Mouse (Mus musculus) hindbrain, embryonic 14.5 days (tissue): ENCODE measurements around the gene Rhobtb1. TPM values are rescaled to one million over a fixed set of nuclear protein-coding genes. Genes with fewer than 3 reads are reported as not detected.
A peak's percentile ranks its signal among the peaks of the same experiment; 100 is the strongest.

ENCODE experiments used
- ATAC-seq: fragments of 200-750 bp; cut with Nextera tagmentation; 2 replicates; pipeline ENCODE4 v1.8.0; 2017; ENCODE audit warnings: moderate number of reproducible peaks, mild to moderate bottlenecking, moderate TSS enrichment, moderate library complexity; ENCODE audit not compliant: low FRiP score
- DNase-seq: peaks from one replicate; pipeline ENCODE4 v3.0.0-alpha.2; 2015; ENCODE audit warnings: low spot score
- H3K27ac ChIP-seq: fragments of 300-500 bp; sonication (generic); 2 replicates; pipeline ENCODE4 v1.5.1; 2014; ENCODE audit warnings: mild to moderate bottlenecking, moderate library complexity
- H3K27me3 ChIP-seq: fragments of 300-500 bp; sonication (generic); 2 replicates; pipeline ENCODE4 v1.6.1; 2014; ENCODE audit warnings: mild to moderate bottlenecking, low read length, mixed read lengths; ENCODE audit not compliant: control insufficient read depth, insufficient read depth
- H3K36me3 ChIP-seq: fragments of 300-500 bp; sonication (generic); replicated peaks from 2 replicates; pipeline ENCODE4 v1.6.1; 2014; ENCODE audit not compliant: control insufficient read depth, insufficient read depth
- H3K4me1 ChIP-seq: fragments of 300-500 bp; sonication (generic); replicated peaks from 2 replicates; pipeline ENCODE4 v1.6.1; 2014; ENCODE audit warnings: antibody characterized with exemption, low read length, mixed read lengths; ENCODE audit not compliant: control insufficient read depth, insufficient read depth
- H3K4me2 ChIP-seq: fragments of 300-500 bp; sonication (generic); replicated peaks from 2 replicates; pipeline ENCODE4 v1.6.1; 2014; ENCODE audit warnings: mild to moderate bottlenecking, moderate library complexity
- H3K4me3 ChIP-seq: fragments of 300-500 bp; sonication (generic); replicated peaks from 2 replicates; pipeline ENCODE4 v1.5.1; 2014; ENCODE audit warnings: mild to moderate bottlenecking, low read length
- H3K9ac ChIP-seq: fragments of 300-500 bp; sonication (generic); 2 replicates; pipeline ENCODE4 v1.6.1; 2014
- H3K9me3 ChIP-seq: fragments of 300-500 bp; sonication (generic); 2 replicates; pipeline ENCODE4 v1.6.1; 2016; ENCODE audit warnings: low read length; ENCODE audit not compliant: control insufficient read depth
- WGBS: fragments of 180-500 bp; shearing (Covaris S2); extraction: QIAGEN DNeasy Blood & Tissue Kit; methylation state at CpG from one replicate; pipeline ENCODE4 v1.1.7; 2014; 5-methylcytosine and 5-hydroxymethylcytosine counted together
- polyA plus RNA-seq: library from polyadenylated mRNA; unstranded; fragments of >200 nt; fragmentation: Nextera tagmentation; extraction: Ambion mirVana; gene quantifications from 2 replicates; pipeline ENCODE4 v1.2.1, GENCODE M21; 2014

Rhobtb1 gene
- polyA plus RNA-seq, 1 experiment from 2014 or later = 19.8 TPM

DNA sequence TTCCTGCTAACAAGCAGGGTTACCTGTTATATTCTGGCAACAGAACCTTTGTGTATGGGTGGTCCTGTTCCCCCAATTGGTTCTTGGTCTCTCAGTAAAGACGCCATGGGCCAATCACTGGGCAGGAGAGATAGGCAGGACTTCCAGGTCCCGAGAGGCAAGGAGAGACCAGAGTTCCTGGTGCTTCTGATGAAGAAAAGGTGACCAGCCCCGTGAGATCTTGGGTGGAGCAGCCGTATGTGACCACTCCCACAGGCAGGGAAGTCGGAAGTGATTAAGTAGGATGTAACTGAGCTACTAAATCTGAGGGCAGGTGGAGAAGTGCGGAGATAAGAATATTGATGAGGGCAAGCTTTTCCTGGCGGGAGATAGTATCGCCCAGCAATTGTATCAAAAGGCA is 176.1 kb downstream of the Rhobtb1 start:
- H3K9me3 ChIP-seq = no peaks in the 10 kb centered on the region
- H3K4me2 ChIP-seq = no peak overlapping the region
- no peak overlapping the region for H3K9ac ChIP-seq
- H3K4me1 ChIP-seq = no peaks in the 10 kb centered on the region
- H3K27ac ChIP-seq = no peak overlapping the region
- DNase-seq = no peak
- no peaks in the 10 kb centered on the region for H3K36me3 ChIP-seq
- H3K4me3 ChIP-seq = no peak overlapping the region
- 69% methylated on average over 8 of the region's 8 CpGs for WGBS
- ATAC-seq = no peak
- H3K27me3 ChIP-seq = no peaks in the 10 kb centered on the region

DNA sequence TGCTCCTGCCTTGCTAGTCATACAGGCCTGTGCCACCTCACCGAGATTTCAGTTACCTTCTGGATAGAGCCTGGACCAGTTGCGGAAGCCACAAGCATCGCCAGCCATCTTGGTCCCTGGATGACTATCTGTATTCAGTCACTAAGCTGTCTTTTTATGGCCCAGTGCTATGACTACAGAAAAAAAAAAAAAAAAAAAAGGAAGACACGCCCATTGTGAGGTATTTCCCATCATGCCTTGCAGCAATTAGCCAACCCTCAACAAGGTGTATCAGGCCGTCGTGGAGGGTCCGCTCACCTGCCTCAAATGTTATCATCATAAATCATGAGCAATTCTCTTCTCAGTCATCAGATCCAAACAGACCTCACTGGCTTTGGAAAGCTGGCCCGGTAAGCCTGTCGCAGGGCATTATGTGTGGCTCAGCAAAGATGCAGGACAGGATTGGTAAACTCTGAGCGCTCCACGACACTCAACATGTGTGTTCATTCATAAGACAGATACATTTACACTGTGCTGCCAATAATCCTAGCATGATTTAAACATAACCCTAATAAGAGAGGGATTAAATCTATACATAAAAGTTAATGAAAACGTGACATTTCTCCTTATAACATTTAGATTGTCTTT is 176.9 kb downstream of the Rhobtb1 start:
- Histone ChIP-seq H3K36me3 (no peaks in the 10 kb centered on the region), H3K4me1 (no peaks in the 10 kb centered on the region), H3K27me3 (no peaks in the 10 kb centered on the region), H3K4me2 (no peak overlapping the region), H3K9ac (no peak overlapping the region), H3K4me3 (no peak overlapping the region), H3K27ac (no peak overlapping the region), H3K9me3 (no peaks in the 10 kb centered on the region)
- 91% methylated on average over 12 of the region's 12 CpGs for WGBS
- DNase-seq (no peak), ATAC-seq (no peak)

GRCm38 (mm10) chr10:69328656-69329046 is 177.4 kb downstream of the Rhobtb1 start:
- no peak overlapping the region for H3K9ac ChIP-seq
- H3K36me3 ChIP-seq = no peaks in the 10 kb centered on the region
- 57% methylated on average over 4 of the region's 4 CpGs for WGBS
- H3K27me3 ChIP-seq = no peaks in the 10 kb centered on the region
- no peak overlapping the region for H3K4me2 ChIP-seq
- no peaks in the 10 kb centered on the region for H3K9me3 ChIP-seq
- DNase-seq = no peak
- H3K4me1 ChIP-seq = no peaks in the 10 kb centered on the region
- no peak overlapping the region for H3K4me3 ChIP-seq
- H3K27ac ChIP-seq = no peak overlapping the region
- peak; percentile 58; the same call in 1 of the 2 replicates for ATAC-seq

- Histone ChIP-seq H3K36me3 (no peaks in the 10 kb centered on the region), H3K4me2 (no peak overlapping the region), H3K27me3 (no peaks in the 10 kb centered on the region), H3K27ac (no peak overlapping the region), H3K4me1 (no peaks in the 10 kb centered on the region), H3K4me3 (no peak overlapping the region), H3K9me3 (no peaks in the 10 kb centered on the region), H3K9ac (no peak overlapping the region)
- WGBS = 85% methylated on average over 6 of the region's 6 CpGs
- no peak for DNase-seq
- ATAC-seq = no peak
Measured at GRCm38 (mm10) chr10:69331231-69331630, 180.0 kb downstream of the Rhobtb1 start.

DNA sequence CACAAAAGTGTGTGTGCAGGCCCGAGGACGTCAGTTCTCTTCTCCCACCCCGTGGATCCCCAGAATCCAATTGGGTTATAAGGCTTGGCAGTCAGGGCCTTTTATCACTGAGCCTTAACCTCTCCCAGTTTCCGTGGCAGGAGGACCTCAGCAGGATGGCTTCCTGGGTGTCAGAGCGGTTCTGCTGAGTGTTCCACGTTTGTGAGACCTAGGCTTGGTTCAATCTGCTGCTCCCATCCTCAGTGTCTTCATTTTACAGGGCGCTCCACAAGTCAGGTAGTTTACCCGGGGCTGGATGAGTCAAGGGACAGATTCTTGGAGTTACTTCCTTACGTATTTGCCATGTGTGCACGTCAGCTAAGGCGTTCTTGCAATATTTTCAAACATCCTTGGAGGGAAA is 182.0 kb downstream of the Rhobtb1 start:
- no peak for DNase-seq
- Histone ChIP-seq H3K4me3 (no peak overlapping the region), H3K9ac (no peak overlapping the region), H3K27me3 (no peaks in the 10 kb centered on the region), H3K4me1 (no peaks in the 10 kb centered on the region), H3K36me3 (no peaks in the 10 kb centered on the region), H3K4me2 (no peak overlapping the region), H3K9me3 (no peaks in the 10 kb centered on the region), H3K27ac (no peak overlapping the region)
- WGBS = 94% methylated on average over 11 of the region's 11 CpGs
- ATAC-seq = no peak

- Histone ChIP-seq H3K9ac (no peak overlapping the region), H3K27ac (peak overlapping the region; percentile 51; the same call in 1 of the 2 replicates), H3K4me1 (no peaks in the 10 kb centered on the region), H3K4me2 (0 out of 2 replicates have a peak overlapping the region, but pooled peaks have one; percentile 3), H3K36me3 (no peaks in the 10 kb centered on the region), H3K9me3 (no peaks in the 10 kb centered on the region), H3K4me3 (no peak overlapping the region), H3K27me3 (no peaks in the 10 kb centered on the region)
- no peak for ATAC-seq
- DNase-seq = no peak
- WGBS = 58% methylated on average over 16 of the region's 16 CpGs
Measured at GRCm38 (mm10) chr10:69334271-69335194, 183.3 kb downstream of the Rhobtb1 start.

DNA sequence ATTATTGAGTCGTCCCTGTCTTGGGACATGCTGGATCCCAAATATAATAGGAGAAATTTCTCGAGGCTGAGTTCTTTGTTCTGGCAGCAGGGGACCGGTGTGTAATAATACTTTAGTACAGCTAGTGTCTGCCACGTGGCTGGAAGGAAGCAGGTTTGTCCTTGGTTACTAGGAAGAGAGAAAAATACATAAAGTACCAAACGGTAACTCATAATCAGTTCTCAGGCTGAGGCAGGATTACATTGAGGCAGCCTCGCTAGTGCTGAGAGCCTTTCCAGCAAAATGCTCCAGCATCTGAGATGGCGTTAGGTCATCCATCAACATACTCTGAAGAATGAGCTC is 183.9 kb downstream of the Rhobtb1 start:
- H3K4me2 ChIP-seq = 0 out of 2 replicates have a peak overlapping the region, but pooled peaks have one; percentile 3
- WGBS = 43% methylated on average over 7 of the region's 7 CpGs
- peak overlapping the region; percentile 51 for H3K27ac ChIP-seq
- no peak overlapping the region for H3K9ac ChIP-seq
- H3K36me3 ChIP-seq = no peaks in the 10 kb centered on the region
- H3K9me3 ChIP-seq = no peaks in the 10 kb centered on the region
- H3K4me1 ChIP-seq = no peaks in the 10 kb centered on the region
- no peak overlapping the region for H3K4me3 ChIP-seq
- ATAC-seq (no peak), DNase-seq (no peak)
- no peaks in the 10 kb centered on the region for H3K27me3 ChIP-seq

- WGBS = 81% methylated on average over 4 of the region's 4 CpGs
- Histone ChIP-seq H3K9ac (no peak overlapping the region), H3K4me2 (no peak overlapping the region), H3K9me3 (no peaks in the 10 kb centered on the region), H3K4me3 (no peak overlapping the region), H3K36me3 (no peaks in the 10 kb centered on the region), H3K4me1 (no peaks in the 10 kb centered on the region), H3K27ac (peak overlapping the region; percentile 51; the same call in 1 of the 2 replicates), H3K27me3 (no peaks in the 10 kb centered on the region)
- no peak for DNase-seq
- ATAC-seq = no peak; the same call in 1 of the 2 replicates
Measured at GRCm38 (mm10) chr10:69335611-69336010, 184.4 kb downstream of the Rhobtb1 start.

GRCm38 (mm10) chr10:69336219-69336618 is 185.0 kb downstream of the Rhobtb1 start:
- Histone ChIP-seq H3K4me2 (no peak overlapping the region), H3K9ac (no peak overlapping the region), H3K4me1 (no peaks in the 10 kb centered on the region), H3K27ac (no peak overlapping the region), H3K27me3 (no peaks in the 10 kb centered on the region), H3K36me3 (no peaks in the 10 kb centered on the region), H3K4me3 (no peak overlapping the region), H3K9me3 (no peaks in the 10 kb centered on the region)
- 92% methylated on average over 11 of the region's 11 CpGs for WGBS
- DNase-seq (no peak), ATAC-seq (no peak)
